Mouse (Mus musculus): ENCODE results near the gene Irgc1.

- no peak for TF ChIP-seq CHD2 (IDR thresholded peaks at IDR 0.05; ENCODE audit: low read depth, low read length)
- no peak for TF ChIP-seq ZNF384 (IDR thresholded peaks at IDR 0.05; ENCODE audit: low read depth, low read length)
- TF ChIP-seq HCFC1 (IDR thresholded peaks at IDR 0.05; ENCODE audit: borderline replicate concordance, insufficient read depth, low read length): no peak
These were observed 68.0 kb downstream of the Irgc1 start for GRCm38 (mm10) chr7:24384070-24384469.

All from ES-E14 (cell line).